Mouse (Mus musculus) G1E (cell line): Measurements from ENCODE around the gene Rnf220. TPM values are rescaled to one million over a fixed set of nuclear protein-coding genes. Genes with fewer than 3 reads are reported as not detected.

ENCODE experiments used
- ATAC-seq: 2 replicates; pipeline ENCODE4 v1.8.0; 2016; ENCODE audit warnings: mild to moderate bottlenecking; ENCODE audit not compliant: insufficient number of reproducible peaks, poor library complexity, low FRiP score, severe bottlenecking; ENCODE audit errors: extremely low read depth
- DNase-seq: peaks from one replicate; pipeline ENCODE4 v3.0.0; 2012; ENCODE audit warnings: low spot score
- H3K27me3 ChIP-seq: 2 replicates; pipeline ENCODE4 v1.6.1; 2012; ENCODE audit warnings: mild to moderate bottlenecking, low read length, inconsistent platforms; ENCODE audit not compliant: insufficient read depth
- H3K36me3 ChIP-seq: replicated peaks from 2 replicates; pipeline ENCODE3; 2012; ENCODE audit warnings: mild to moderate bottlenecking, inconsistent platforms
- H3K4me1 ChIP-seq: 2 replicates; pipeline ENCODE4 v1.6.1; 2012; ENCODE audit warnings: low read depth, low read length, inconsistent platforms, mixed read lengths; ENCODE audit not compliant: insufficient read depth
- H3K4me3 ChIP-seq: 2 replicates; pipeline ENCODE4 v1.5.1; 2012; ENCODE audit warnings: low read depth, mild to moderate bottlenecking, inconsistent platforms, low read length, moderate library complexity, mixed read lengths
- H3K9me3 ChIP-seq: replicated peaks from 2 replicates; pipeline ENCODE4 v1.6.1; 2012; ENCODE audit warnings: inconsistent platforms
- CTCF ChIP-seq: IDR thresholded peaks from 2 replicates; pipeline ENCODE4 v1.5.1; 2012; ENCODE audit warnings: low read depth, low read length, inconsistent platforms, mixed read lengths
- GATA1 ChIP-seq: IDR thresholded peaks from 2 replicates; pipeline ENCODE4 v1.6.1; 2012; ENCODE audit warnings: borderline replicate concordance, low read length, inconsistent platforms, mixed read lengths
- GATA2 ChIP-seq: IDR thresholded peaks from 2 replicates; pipeline ENCODE4 v1.6.1; 2012; ENCODE audit warnings: low read depth, low read length, inconsistent platforms, borderline replicate concordance
- POLR2AphosphoS5 ChIP-seq: IDR thresholded peaks from 2 replicates; pipeline ENCODE4 v1.6.1; 2012; ENCODE audit warnings: low read depth, low read length, inconsistent platforms; ENCODE audit not compliant: insufficient replicate concordance
- TAL1 ChIP-seq: conservative IDR thresholded peaks from 2 replicates; pipeline ENCODE4 v1.6.1; 2012; ENCODE audit warnings: low read depth, low read length, inconsistent platforms, mixed read lengths
- polyA plus RNA-seq: library from polyadenylated mRNA; stranded (reverse); fragments of >175 nt; gene quantifications from 2 replicates; pipeline ENCODE4 v1.2.3, GENCODE M21; 2012
- total RNA-seq, 2 experiments: library from RNA; stranded (forward) in 1 of 2; stranded (reverse) in 1 of 2; fragments of 200-1000 nt in 1 of 2; fragments of >200 nt in 1 of 2; fragmentation: Nextera tagmentation in 1 of 2; gene quantifications; 2 replicates each; pipeline ENCODE4 v1.2.3; 2014 to 2017

Rnf220 gene
- total and polyA plus RNA-seq, 3 experiments = 87.7 to 113 (median 88.7) TPM

DNA sequence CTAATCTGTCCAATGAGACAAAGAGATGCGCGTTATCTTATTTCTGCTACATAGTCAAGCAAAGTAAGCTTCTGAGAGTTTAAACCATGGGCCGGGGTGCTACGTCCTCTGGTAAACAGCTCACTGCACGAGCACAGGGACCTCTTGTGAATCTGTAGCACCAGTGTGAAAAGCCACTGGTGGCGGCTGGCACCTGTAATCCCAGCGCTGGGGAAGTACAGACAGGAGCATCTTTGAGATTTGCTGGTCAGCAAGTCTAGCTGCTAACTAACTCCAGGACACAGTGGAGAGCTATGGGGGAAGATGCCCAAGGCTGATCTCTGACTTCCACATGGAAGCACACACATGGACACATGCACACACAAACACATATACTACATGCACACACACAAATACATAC lies 28.9 kb downstream of the Rnf220 start:
- TF ChIP-seq TAL1 (no peak), GATA2 (no peak), GATA1 (no peak), POLR2AphosphoS5 (no peak), CTCF (0 out of 2 replicates have a peak, but pooled peaks have one; percentile 4)
- H3K9me3 ChIP-seq = no peaks in the 10 kb centered on the region
- ATAC-seq (no peak), DNase-seq (no peak)
- H3K4me1 ChIP-seq = peaks cover 4% of the 10 kb centered on the region
- H3K4me3 ChIP-seq = no peak overlapping the region
- H3K36me3 ChIP-seq = no peaks in the 10 kb centered on the region
- H3K27me3 ChIP-seq = peaks cover 4% of the 10 kb centered on the region; the same call in 1 of the 2 replicates

DNA sequence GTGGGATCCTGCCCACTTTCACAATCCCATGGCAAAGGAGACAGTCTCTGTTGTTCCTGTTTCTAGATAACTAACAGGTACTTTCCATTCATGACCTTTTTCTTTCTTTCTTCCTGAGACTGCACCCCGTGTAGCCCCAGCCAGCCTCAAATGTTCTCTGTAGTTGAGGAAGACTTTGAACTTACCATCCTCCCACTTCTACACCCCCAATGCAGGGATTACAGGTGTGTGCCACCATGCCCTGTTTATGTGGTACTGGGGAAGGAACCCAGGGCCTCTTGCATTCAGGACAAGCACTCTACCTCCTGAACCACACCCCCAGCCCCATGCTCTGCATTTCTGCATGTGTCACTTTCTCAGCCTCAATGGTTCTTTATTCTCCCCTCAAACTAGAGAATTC lies 47.7 kb downstream of the Rnf220 start:
- no peak for DNase-seq
- H3K36me3 ChIP-seq = no peaks in the 10 kb centered on the region

DNA sequence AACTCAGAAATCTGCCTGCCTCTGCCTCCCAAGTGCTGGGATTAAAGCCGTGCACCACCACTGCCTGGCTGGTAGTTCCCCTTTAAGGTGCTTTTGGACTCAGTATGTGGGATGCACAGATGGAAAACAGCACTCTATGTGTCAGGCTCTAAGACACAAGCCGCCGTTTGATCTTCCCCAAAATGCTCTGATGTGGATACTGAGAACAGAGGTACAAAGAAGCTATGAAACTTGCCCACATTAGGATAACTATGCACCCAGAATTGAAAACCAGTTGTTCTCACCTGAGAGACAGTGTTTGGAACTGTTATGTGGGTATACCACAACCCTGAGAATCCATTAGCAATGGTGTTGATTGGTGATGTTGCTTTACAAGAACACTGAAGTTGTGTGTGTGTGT lies 48.9 kb downstream of the Rnf220 start:
- DNase-seq (no peak), ATAC-seq (no peak)
- Histone ChIP-seq H3K4me3 (no peak overlapping the region), H3K36me3 (no peaks in the 10 kb centered on the region), H3K4me1 (no peaks in the 10 kb centered on the region), H3K27me3 (peaks cover 4% of the 10 kb centered on the region; the same call in 1 of the 2 replicates), H3K9me3 (no peaks in the 10 kb centered on the region)
- TF ChIP-seq CTCF (no peak), GATA1 (no peak), GATA2 (no peak), POLR2AphosphoS5 (no peak), TAL1 (no peak)

More for the DNA sequence above, 47.7 kb downstream of the Rnf220 start:
- no peak for ATAC-seq
- Histone ChIP-seq H3K27me3 (peaks cover 4% of the 10 kb centered on the region; the same call in 1 of the 2 replicates), H3K4me1 (no peaks in the 10 kb centered on the region), H3K4me3 (no peak overlapping the region), H3K9me3 (no peaks in the 10 kb centered on the region)
- TF ChIP-seq GATA1 = no peak
- no peak for TF ChIP-seq CTCF
- TF ChIP-seq TAL1 = no peak
- TF ChIP-seq GATA2 = no peak
- TF ChIP-seq POLR2AphosphoS5 = no peak

DNA sequence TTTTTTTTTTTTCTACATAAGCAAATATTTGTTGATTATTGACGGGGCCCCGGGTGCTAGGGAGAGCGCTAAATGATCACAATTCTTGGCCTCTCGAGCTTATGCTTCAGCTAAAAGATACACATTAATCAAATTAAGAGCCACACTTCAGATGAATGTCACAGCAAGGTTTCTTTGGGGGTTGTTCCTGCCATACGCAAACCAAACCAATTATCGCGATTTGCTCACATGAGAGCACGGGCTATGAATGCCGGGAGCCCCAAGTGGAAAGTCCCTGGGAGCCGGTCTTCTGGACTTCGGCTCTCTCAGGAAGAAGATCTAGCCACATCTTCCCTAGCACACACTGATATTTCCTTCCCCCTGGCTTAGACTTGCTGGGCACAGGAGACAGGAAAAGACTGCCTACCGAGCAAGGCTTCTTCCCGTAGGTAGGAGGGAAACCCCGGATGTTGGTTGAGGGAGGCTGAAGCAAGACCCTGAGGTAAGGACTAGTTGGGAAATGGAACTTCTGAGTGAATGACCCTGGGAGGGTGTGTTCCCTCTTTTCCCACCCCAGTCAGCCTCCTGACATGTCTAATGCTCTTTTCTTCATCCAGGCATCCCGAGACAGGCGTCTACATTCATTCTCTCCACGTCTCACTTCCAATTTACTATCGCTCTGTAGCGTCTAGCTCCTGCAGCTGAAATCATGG lies 51.2 kb downstream of the Rnf220 start:
- ATAC-seq (no peak), DNase-seq (no peak)
- TF ChIP-seq GATA2 (no peak), GATA1 (no peak), CTCF (no peak), POLR2AphosphoS5 (no peak), TAL1 (no peak)
- Histone ChIP-seq H3K36me3 (no peaks in the 10 kb centered on the region), H3K4me3 (no peak overlapping the region), H3K27me3 (peaks cover 5% of the 10 kb centered on the region; the same call in 1 of the 2 replicates), H3K4me1 (no peaks in the 10 kb centered on the region), H3K9me3 (no peaks in the 10 kb centered on the region)

DNA sequence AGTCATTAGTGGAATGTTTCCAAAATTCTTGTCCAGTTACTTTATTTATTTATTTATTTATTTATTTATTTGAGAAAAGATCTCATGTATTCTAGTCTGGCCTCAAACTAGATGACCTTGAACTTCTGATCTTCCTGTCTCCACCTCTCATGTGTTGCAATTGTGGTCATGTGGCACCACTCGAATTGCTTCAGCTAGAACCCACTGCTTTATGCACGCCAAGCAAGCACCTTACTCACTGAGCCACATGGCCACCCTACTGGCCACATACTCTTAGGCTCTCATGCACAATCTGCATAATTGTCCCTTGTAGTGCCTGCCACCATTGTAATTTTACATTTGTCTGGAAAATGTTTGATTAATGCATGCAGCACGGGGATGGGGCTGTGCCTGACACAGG lies 57.9 kb downstream of the Rnf220 start:
- TF ChIP-seq GATA1 = no peak
- TF ChIP-seq CTCF = no peak
- no peak for TF ChIP-seq POLR2AphosphoS5
- TF ChIP-seq TAL1 = no peak
- Histone ChIP-seq H3K4me3 (no peak overlapping the region), H3K9me3 (no peaks in the 10 kb centered on the region), H3K4me1 (no peaks in the 10 kb centered on the region), H3K36me3 (no peaks in the 10 kb centered on the region), H3K27me3 (peaks cover 22% of the 10 kb centered on the region)
- DNase-seq (no peak), ATAC-seq (no peak)

DNA sequence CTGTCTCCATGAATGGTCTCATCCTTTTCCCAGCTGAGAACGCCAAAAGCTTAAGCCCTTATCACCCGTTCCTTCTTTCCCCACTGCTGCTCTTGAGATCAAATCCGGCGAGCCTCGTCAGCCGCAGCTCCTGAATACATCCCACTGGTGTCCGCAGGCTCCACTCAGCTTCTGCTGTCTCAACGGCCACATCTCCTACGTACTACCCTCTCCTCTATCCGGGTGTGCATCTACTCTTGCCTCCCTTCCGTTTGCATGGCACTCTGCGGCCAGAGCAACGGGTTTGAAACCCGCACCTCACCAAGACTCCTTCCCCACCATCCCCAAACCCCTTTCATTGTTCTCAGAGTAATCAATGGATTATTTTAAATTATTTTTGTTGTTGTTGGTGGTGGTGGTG lies 58.8 kb downstream of the Rnf220 start:
- H3K27me3 ChIP-seq = peaks cover 26% of the 10 kb centered on the region
- no peaks in the 10 kb centered on the region for H3K4me1 ChIP-seq
- H3K4me3 ChIP-seq = no peak overlapping the region
- no peaks in the 10 kb centered on the region for H3K36me3 ChIP-seq
- ATAC-seq (no peak), DNase-seq (no peak)
- no peaks in the 10 kb centered on the region for H3K9me3 ChIP-seq
- TF ChIP-seq GATA1 (no peak), CTCF (no peak), GATA2 (no peak), TAL1 (no peak), POLR2AphosphoS5 (no peak)
